Mouse (Mus musculus) frontal cortex, postnatal 36 days (tissue): ENCODE measurements around the gene Accsl.

ENCODE experiments used
- DNase-seq, 2 experiments: peaks; one replicate each; pipeline ENCODE4 v3.0.0; 2022; ENCODE audit warnings: low spot score in 2 of 2

Accsl gene

GRCm38 (mm10) chr2:93869107-93869600 is at the start of gene Accsl:
TSS of gene Accsl (minus strand) at chr2:93869157.
- DNase-seq, result no peak

- no peak for DNase-seq
These were observed 44.6 kb upstream of the Accsl start for GRCm38 (mm10) chr2:93913552-93913951.

GRCm38 (mm10) chr2:93911942-93912341 is 43.0 kb upstream of the Accsl start:
- DNase-seq, result peak in 1 of 2 experiments; percentile 28

- no peak for DNase-seq
These were observed 40.8 kb upstream of the Accsl start for GRCm38 (mm10) chr2:93909716-93910115.

- no peak for DNase-seq
These were observed 38.8 kb upstream of the Accsl start for GRCm38 (mm10) chr2:93907519-93908294.

GRCm38 (mm10) chr2:93906316-93906715 is 37.4 kb upstream of the Accsl start:
- DNase-seq, result no peak

- peak; percentile 33 to 50 for DNase-seq
These were observed 34.5 kb upstream of the Accsl start for GRCm38 (mm10) chr2:93903415-93903814.

GRCm38 (mm10) chr2:93902680-93903305 is 33.8 kb upstream of the Accsl start:
- DNase-seq, result no peak

- DNase-seq, result peak; percentile 32 to 48
These were observed 30.7 kb upstream of the Accsl start for GRCm38 (mm10) chr2:93899397-93900380.

- peak; percentile 54 to 64 for DNase-seq
These were observed 22.8 kb upstream of the Accsl start for GRCm38 (mm10) chr2:93891611-93892280.

GRCm38 (mm10) chr2:93890143-93890542 is 21.2 kb upstream of the Accsl start:
- DNase-seq, result no peak

- no peak for DNase-seq
These were observed 20.1 kb upstream of the Accsl start for GRCm38 (mm10) chr2:93889071-93889470.

GRCm38 (mm10) chr2:93888366-93888765 is 19.4 kb upstream of the Accsl start:
- no peak for DNase-seq

- no peak for DNase-seq
These were observed 18.3 kb upstream of the Accsl start for GRCm38 (mm10) chr2:93887273-93887672.

- DNase-seq, result no peak
These were observed 17.2 kb upstream of the Accsl start for GRCm38 (mm10) chr2:93886013-93886794.

GRCm38 (mm10) chr2:93883066-93883465 is 14.1 kb upstream of the Accsl start:
- no peak for DNase-seq

- no peak for DNase-seq
These were observed 12.8 kb upstream of the Accsl start for GRCm38 (mm10) chr2:93881640-93882367.

- DNase-seq, result no peak
These were observed 12.0 kb upstream of the Accsl start for GRCm38 (mm10) chr2:93880981-93881380.

- no peak for DNase-seq
These were observed 11.5 kb upstream of the Accsl start for GRCm38 (mm10) chr2:93880450-93880849.

- no peak for DNase-seq
These were observed 8.0 kb upstream of the Accsl start for GRCm38 (mm10) chr2:93877005-93877404.
